Mouse (Mus musculus): Measurements from ENCODE around the gene Grap2. TPM values are rescaled to one million over a fixed set of nuclear protein-coding genes. Genes with fewer than 3 reads are reported as not detected.

Grap2 gene
- total RNA-seq, 2 experiments from 2014 or later = 1.7 to 5.4 TPM

DNA sequence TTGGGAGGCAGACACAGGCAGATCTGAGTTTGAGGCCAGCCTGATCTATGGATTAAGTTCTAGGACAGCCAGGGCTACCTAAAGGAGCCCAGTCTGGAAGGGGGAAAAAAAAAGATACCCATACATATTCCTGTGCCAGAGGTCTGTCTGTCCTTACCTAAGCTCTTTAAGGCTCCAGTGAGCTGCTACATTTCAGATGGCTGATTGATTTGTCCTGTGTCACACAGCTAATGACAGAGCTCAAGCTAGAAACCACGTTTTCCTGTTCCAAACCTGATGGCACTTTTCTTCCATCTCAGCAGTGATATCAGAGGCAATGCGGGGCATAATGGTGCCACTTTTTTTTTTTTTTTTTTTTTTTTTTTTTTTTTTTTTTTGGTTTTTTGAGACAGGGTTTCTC, 58.9 kb downstream of the Grap2 start:
- no peak for DNase-seq
- intact Hi-C loops (cut with DNase I) = no loop called here

DNA sequence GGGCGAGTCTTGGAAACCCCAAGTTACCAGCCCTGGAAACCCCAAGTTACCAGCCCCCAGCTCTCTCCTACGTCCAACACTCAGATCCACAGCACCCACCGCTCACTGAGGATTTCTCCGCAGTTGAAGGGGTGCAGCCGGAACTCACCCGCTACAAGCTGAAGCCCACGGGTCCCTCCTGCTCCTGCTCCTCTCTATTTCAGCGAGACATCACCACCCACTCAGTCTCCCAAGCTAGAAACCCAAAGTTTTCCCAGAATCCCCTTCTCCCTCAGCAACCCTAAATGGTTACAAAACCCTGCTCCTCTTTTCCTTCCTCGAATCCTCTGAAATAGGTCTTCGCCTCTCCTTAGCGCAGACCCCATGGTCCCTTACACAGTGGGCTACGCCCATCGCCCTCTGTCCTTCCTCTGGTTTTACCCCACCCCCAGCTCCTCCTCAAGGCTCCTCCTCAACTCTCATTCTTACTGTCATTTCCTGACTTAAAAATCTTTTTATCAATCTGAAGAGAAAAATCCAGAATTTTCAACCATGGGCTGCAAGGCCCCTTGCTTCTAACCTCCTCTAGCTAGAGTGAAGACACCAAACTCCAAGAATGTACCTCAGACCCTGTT, 60.0 kb downstream of the Grap2 start:
- DNase-seq = no peak
- intact Hi-C loops (cut with DNase I) = no loop called here

GRCm38 (mm10) chr15:80634391-80635193, 62.2 kb downstream of the Grap2 start:
- intact Hi-C loops (cut with DNase I) = loop anchor here (2.0 kb wide), 1 partner anchor 58 kb away; no protein-coding TSS in a partner anchor
- DNase-seq = peak; percentile 16 to 48

DNA sequence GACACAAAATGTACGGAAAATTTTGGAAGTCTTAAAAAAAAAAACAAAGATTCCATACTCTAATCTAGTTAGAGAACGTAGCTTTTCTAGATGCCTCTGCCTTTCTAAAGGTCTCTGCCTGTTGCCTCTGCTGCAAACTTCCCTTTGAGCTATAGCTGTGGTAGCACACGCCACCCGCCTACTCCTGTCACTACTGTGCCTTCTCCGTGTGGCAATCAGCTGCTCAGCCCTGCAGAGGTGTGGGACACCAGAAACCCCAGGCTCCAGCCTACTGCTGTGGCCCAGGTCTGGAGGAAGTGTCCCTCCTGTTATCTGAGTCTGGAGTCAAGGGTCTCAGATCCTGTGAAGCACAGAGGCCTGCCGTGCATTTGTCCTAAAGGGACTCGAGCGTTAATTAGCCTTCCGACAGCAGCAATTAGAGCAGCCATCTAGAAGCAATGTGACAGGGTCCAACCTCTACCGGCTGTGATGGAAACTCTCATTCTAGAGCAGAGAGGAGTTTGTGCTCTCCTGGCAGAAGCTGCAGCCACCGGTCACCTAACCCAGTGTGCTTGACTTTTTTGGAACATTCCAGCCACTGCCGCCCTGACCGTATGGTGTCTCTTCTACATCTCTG, 64.5 kb downstream of the Grap2 start:
- intact Hi-C loops (cut with DNase I) = no loop called here
- no peak for DNase-seq

- intact Hi-C loops (cut with DNase I) = no loop called here
- no peak for DNase-seq
These were observed 66.8 kb downstream of the Grap2 start for GRCm38 (mm10) chr15:80639071-80639702.

- intact Hi-C loops (cut with DNase I) = loop anchor here (5.0 kb wide), 1 partner anchor 37 kb away; no protein-coding TSS in a partner anchor
- DNase-seq = no peak
These were observed 67.5 kb downstream of the Grap2 start for GRCm38 (mm10) chr15:80639874-80640273.

GRCm38 (mm10) chr15:80641702-80642435, 69.5 kb downstream of the Grap2 start:
- DNase-seq = no peak

GRCm38 (mm10) chr15:80645006-80645797, 72.8 kb downstream of the Grap2 start:
- DNase-seq = no peak
- intact Hi-C loops (cut with DNase I) = no loop called here

More at GRCm38 (mm10) chr15:80641702-80642435, 69.5 kb downstream of the Grap2 start:
- intact Hi-C loops (cut with DNase I) = loop anchor here (5.0 kb wide), 1 partner anchor 35 kb away; no protein-coding TSS in a partner anchor

GRCm38 (mm10) chr15:80648977-80649606, 76.7 kb downstream of the Grap2 start:
- DNase-seq = peak in 1 of 2 experiments; percentile 11
- intact Hi-C loops (cut with DNase I) = no loop called here

DNA sequence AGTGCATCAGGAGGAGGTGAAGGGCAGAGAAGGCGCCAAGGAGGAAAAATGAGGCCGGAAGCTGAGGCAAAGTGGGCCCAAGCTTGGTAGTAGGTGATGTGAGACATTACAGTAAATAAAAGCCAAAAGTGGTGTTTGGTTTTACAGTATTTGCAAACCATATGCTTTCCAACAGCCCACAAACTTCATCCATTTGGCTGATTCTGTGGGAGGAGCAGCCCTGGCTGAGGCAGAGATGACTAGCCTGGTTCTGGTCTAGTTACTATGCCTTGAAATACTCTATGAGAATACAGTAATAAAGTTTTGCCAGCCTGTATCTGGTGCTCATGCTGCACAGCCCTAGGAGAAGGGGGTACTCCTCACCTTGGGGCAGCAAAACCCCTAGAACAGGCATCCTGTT, 78.0 kb downstream of the Grap2 start:
- DNase-seq = no peak
- intact Hi-C loops (cut with DNase I) = no loop called here

DNA sequence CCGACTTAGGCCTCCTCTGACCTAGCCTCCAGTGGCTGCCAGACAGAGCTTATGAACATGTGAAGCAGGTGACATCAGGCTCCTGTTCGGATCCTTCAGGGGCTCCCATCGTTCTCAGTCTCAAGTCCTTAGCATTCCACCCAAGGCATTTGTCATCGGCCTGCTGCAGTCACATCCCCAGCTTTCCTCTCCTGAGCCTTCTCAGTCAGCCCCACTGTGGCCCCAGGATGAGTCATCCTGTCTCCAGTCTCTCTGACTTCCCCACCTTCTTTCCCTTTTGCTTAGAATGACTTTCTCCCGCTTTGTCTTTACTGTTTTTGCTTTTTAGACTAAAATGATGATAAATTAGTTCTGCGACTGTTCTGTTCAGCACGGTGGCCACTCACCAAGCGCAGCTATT, 81.5 kb downstream of the Grap2 start:
- DNase-seq = no peak
- intact Hi-C loops (cut with DNase I) = no loop called here

DNA sequence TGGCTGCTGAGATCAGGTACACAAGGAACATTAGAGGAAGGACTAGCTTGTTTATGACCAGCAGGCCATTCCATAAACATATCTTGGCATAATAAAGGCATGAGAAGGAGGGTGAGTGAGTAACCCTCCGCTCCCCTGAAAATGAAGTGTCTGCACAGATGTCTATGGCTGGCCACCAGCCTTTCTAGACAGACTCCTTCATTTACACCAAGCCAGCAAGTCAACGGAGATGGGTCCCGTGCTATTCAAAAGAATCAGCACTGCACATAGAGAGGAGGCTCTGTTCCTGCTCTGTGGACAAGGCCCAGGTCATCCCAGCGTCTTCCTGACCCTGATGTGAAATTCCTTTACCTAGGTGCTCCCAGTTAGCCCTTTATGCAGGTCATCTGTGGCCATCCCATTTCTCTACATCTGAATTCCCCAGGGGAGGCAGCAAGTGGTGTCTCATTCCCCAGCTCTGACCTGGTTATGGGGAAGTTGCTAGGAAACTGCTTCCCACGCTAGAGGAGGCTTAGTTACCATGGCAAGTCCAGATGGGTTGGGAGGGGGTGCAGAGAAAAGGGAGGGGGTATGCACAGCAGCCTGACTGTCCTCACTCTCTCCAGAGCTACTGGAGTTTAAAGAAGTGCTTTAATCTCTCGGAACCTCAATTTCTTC, 86.5 kb downstream of the Grap2 start:
- DNase-seq = no peak
- intact Hi-C loops (cut with DNase I) = no loop called here

GRCm38 (mm10) chr15:80660963-80661362, 88.6 kb downstream of the Grap2 start:
- peak in 1 of 2 experiments; percentile 33 for DNase-seq
- intact Hi-C loops (cut with DNase I) = no loop called here

DNA sequence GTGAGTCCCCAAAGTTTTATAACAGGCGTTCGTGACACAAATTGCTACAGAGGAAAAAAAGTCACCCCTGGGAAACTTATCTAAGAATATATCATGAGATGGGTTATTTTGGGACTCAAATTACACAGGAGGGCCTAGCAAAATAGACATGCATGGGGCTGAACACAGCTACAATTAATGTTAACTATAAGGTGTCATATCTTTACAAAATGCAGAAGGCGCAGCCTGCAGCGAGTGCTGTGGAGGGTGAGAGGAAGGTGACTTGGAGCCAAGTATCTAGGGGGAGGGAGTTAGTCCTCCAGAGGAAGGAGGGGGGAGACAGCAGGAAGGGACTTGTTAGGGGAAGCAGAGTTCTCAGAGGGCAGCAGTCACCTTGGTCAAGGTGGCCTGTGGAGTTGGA, 92.0 kb downstream of the Grap2 start:
- intact Hi-C loops (cut with DNase I) = no loop called here
- no peak for DNase-seq

DNA sequence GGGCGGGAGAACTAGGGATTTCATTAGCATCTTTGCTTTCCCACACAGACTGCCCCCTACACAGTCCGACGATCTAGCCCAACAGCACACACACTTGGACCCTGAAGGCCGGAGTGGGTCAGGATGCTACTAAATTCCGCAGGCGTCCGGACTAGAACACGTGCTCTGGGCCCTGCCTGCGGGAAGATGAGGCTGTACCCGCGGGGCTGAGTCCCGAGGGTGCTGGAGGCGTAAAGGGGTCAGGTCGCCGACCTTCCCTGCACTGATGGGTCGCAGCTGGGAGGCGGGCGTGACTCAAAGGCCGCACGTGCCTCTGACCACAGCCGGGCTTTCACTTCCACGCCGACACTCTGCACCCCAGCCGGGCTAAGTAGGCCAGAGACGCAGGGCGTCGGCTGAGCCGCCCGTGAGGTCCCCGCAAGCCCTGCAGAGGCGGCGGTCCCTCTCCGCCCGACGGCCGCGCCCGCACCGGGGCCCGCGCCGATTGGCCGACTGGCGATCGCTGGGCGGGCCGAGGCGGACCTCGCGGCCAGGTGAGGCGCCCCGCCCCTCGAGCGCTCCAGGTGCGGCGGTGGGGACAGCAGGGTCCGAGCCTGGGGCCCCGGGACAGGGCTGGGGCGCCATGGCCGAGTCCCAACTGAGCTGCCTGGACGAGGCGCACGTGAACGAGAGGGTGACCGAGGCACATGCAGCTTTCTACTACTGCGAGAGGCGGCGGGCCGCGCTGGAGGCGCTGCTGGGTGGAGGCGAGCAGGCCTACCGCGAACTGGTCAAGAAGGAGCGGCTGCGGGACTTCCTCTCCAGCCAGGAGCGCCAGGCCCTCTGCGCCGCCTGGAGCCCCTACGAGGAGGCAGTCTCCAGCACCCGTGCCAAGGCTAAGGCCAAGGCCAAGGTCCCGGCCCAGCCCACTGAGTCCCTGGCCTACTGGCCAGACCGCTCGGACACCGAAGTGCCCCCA, 99.2 kb downstream of the Grap2 start, which contains the start of gene Fam83f:
Gene Fam83f, plus strand, starts transcription at position 553 of the 958 bp plus-strand sequence.
- intact Hi-C loops (cut with DNase I) = no loop called here
- peak; percentile 48 to 63 for DNase-seq

DNA sequence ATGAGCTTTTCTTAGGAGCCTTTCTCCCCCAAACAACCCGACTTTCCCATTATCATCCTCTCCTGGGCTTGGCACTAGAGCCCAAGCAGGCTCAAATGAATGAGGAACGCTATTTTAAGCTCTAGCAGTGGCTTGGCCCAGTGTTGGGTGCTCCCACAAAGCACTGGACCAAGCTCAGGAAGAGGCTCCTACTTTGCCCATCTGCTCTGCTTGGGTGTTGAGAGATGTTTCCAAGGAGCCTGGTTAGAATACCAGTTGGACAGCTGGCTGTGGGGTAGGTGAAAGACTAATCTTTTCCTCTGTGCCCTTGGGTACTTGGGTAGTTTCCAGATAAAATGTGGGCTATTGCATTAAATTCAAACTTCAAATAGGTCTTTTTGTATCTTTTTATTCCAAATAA, 100.4 kb downstream of the Grap2 start:
- intact Hi-C loops (cut with DNase I) = no loop called here

More for the DNA sequence above, 100.4 kb downstream of the Grap2 start:
- no peak for DNase-seq

Measured in heart, postnatal 14 days (tissue).